Mouse (Mus musculus) left cerebral cortex, postnatal 10 days (tissue): ENCODE measurements around the gene Fam187a. TPM values are rescaled to one million over a fixed set of nuclear protein-coding genes. Genes with fewer than 3 reads are reported as not detected.
A peak's percentile ranks its signal among the peaks of the same experiment; 100 is the strongest.

Source experiments
- DNase-seq, 2 experiments: peaks; one replicate each; pipeline ENCODE4 v3.0.0; 2021 to 2022; ENCODE audit warnings: low spot score in 2 of 2, mixed read lengths in 1 of 2; ENCODE audit errors: extremely low spot score in 1 of 2
- intact Hi-C: fragments of 180-260 bp; cut with DNase I; formaldehyde crosslinking; loops from one replicate; pipeline ENCODE4 v1.15.1; 2025
- total RNA-seq, 2 experiments: library from RNA; stranded (reverse); gene quantifications; 2 replicates each; pipeline ENCODE4 v1.2.3; 2021

The Fam187a gene
- not detected for total RNA-seq

- DNase-seq: no peak
- intact Hi-C loops: no loop called here
Measured at GRCm38 (mm10) chr11:102884616-102885219, at the start of gene Fam187a. Gene Fam187a, plus strand, starts transcription at chr11:102885169.

GRCm38 (mm10) chr11:102835549-102835948, 49.4 kb upstream of the Fam187a start, which contains the start of gene Higd1b:
Gene Higd1b, plus strand, starts transcription at chr11:102835849.
- intact Hi-C loops: no loop called here
- no peak for DNase-seq

GRCm38 (mm10) chr11:102836146-102836545, 48.8 kb upstream of the Fam187a start:
- no peak for DNase-seq
- intact Hi-C loops: no loop called here

GRCm38 (mm10) chr11:102837385-102837784, 47.6 kb upstream of the Fam187a start:
- DNase-seq: no peak

GRCm38 (mm10) chr11:102838126-102838525, 46.8 kb upstream of the Fam187a start:
- intact Hi-C loops: no loop called here
- DNase-seq: peak in 1 of 2 experiments; percentile 62

More at GRCm38 (mm10) chr11:102837385-102837784, 47.6 kb upstream of the Fam187a start:
- intact Hi-C loops: no loop called here

- intact Hi-C loops: no loop called here
Measured at GRCm38 (mm10) chr11:102838616-102839150, 46.3 kb upstream of the Fam187a start.

GRCm38 (mm10) chr11:102845926-102846325, 39.0 kb upstream of the Fam187a start:
- intact Hi-C loops: loop anchor here (5.0 kb wide), 1 partner anchor 109 kb away; no protein-coding TSS in a partner anchor
- no peak for DNase-seq

More at GRCm38 (mm10) chr11:102838616-102839150, 46.3 kb upstream of the Fam187a start:
- DNase-seq: no peak

GRCm38 (mm10) chr11:102851883-102852282, 33.1 kb upstream of the Fam187a start:
- DNase-seq: peak in 1 of 2 experiments; percentile 67
- intact Hi-C loops: no loop called here

- no peak for DNase-seq
- intact Hi-C loops: no loop called here
Measured at GRCm38 (mm10) chr11:102853760-102854159, 31.2 kb upstream of the Fam187a start.

GRCm38 (mm10) chr11:102855941-102856340, 29.0 kb upstream of the Fam187a start:
- DNase-seq: no peak
- intact Hi-C loops: no loop called here

GRCm38 (mm10) chr11:102858951-102859350, 26.0 kb upstream of the Fam187a start:
- intact Hi-C loops: no loop called here
- no peak for DNase-seq

GRCm38 (mm10) chr11:102859933-102860332, 25.0 kb upstream of the Fam187a start:
- intact Hi-C loops: loop anchor here (5.0 kb wide), 1 partner anchor 128 kb away; no protein-coding TSS in a partner anchor
- DNase-seq: peak in 1 of 2 experiments; percentile 30

GRCm38 (mm10) chr11:102864272-102864671, 20.7 kb upstream of the Fam187a start:
- intact Hi-C loops: loop anchor here (2.0 to 5.0 kb wide), 2 partner anchors 89 to 132 kb away; no protein-coding TSS in a partner anchor
- DNase-seq: peak; percentile 69 to 70

- no peak for DNase-seq
- intact Hi-C loops: no loop called here
Measured at GRCm38 (mm10) chr11:102874801-102875334, 10.1 kb upstream of the Fam187a start.

- intact Hi-C loops: no loop called here
- no peak for DNase-seq
Measured at GRCm38 (mm10) chr11:102879558-102879957, 5.4 kb upstream of the Fam187a start.

GRCm38 (mm10) chr11:102880585-102881313, 4.2 kb upstream of the Fam187a start, which contains the start of the genes Eftud2 and Ccdc103:
Gene Eftud2, minus strand, starts transcription at chr11:102880985.
Gene Ccdc103, plus strand, starts transcription at chr11:102881204.
- DNase-seq: peak; percentile 89 to 94
- intact Hi-C loops: no loop called here

- intact Hi-C loops: no loop called here
- DNase-seq: no peak
Measured at GRCm38 (mm10) chr11:102881314-102882198, 3.4 kb upstream of the Fam187a start.

GRCm38 (mm10) chr11:102887433-102887832, 2.5 kb downstream of the Fam187a start:
- no peak for DNase-seq
- intact Hi-C loops: no loop called here
